Mouse (Mus musculus): Measurements from ENCODE around the gene 4933427D14Rik. TPM values are rescaled to one million over a fixed set of nuclear protein-coding genes. Genes with fewer than 3 reads are reported as not detected.
"Not testable (repeated sequence)": the region's sequence is repeated elsewhere in the genome, so short reads cannot be mapped to it uniquely, and the experiment has no call there.

Gene 4933427D14Rik
- polyA plus RNA-seq, 2 experiments from 2014 or later: 18.5 to 19.6 TPM

- ATAC-seq: peak; percentile 78
Observed at GRCm38 (mm10) chr11:72196506-72196905, 10.8 kb downstream of the 4933427D14Rik start.

- no peak for ATAC-seq
Observed at GRCm38 (mm10) chr11:72194259-72194658, 13.0 kb downstream of the 4933427D14Rik start.

GRCm38 (mm10) chr11:72190857-72191256 is 16.4 kb downstream of the 4933427D14Rik start:
- no peak for ATAC-seq

GRCm38 (mm10) chr11:72184252-72184651 is 23.0 kb downstream of the 4933427D14Rik start:
- ATAC-seq: no peak

- ATAC-seq: no peak
Observed at GRCm38 (mm10) chr11:72181136-72181535, 26.1 kb downstream of the 4933427D14Rik start.

GRCm38 (mm10) chr11:72180556-72180955 is 26.7 kb downstream of the 4933427D14Rik start:
- ATAC-seq: no peak

- no peak for ATAC-seq
Observed at GRCm38 (mm10) chr11:72176553-72176952, 30.7 kb downstream of the 4933427D14Rik start.

- ATAC-seq: no peak
Observed at GRCm38 (mm10) chr11:72175966-72176365, 31.3 kb downstream of the 4933427D14Rik start.

GRCm38 (mm10) chr11:72174721-72175120 is 32.5 kb downstream of the 4933427D14Rik start:
- ATAC-seq: no peak

GRCm38 (mm10) chr11:72173506-72173905 is 33.8 kb downstream of the 4933427D14Rik start:
- ATAC-seq: no peak

GRCm38 (mm10) chr11:72171906-72172305 is 35.4 kb downstream of the 4933427D14Rik start:
- not testable (repeated sequence) for ATAC-seq

- no peak for ATAC-seq
Observed at GRCm38 (mm10) chr11:72169871-72170270, 37.4 kb downstream of the 4933427D14Rik start.

- no peak for ATAC-seq
Observed at GRCm38 (mm10) chr11:72163198-72163597, 44.1 kb downstream of the 4933427D14Rik start.

- ATAC-seq: no peak
Observed at GRCm38 (mm10) chr11:72156624-72157023, 50.6 kb downstream of the 4933427D14Rik start.

GRCm38 (mm10) chr11:72155981-72156428 is 51.3 kb downstream of the 4933427D14Rik start:
- ATAC-seq: no peak

- no peak for ATAC-seq
Observed at GRCm38 (mm10) chr11:72155186-72155980, 51.9 kb downstream of the 4933427D14Rik start.

GRCm38 (mm10) chr11:72153122-72153862 is 54.0 kb downstream of the 4933427D14Rik start:
- ATAC-seq: no peak

GRCm38 (mm10) chr11:72151120-72151519 is 56.1 kb downstream of the 4933427D14Rik start:
- no peak for ATAC-seq

GRCm38 (mm10) chr11:72147910-72148309 is 59.3 kb downstream of the 4933427D14Rik start:
- no peak for ATAC-seq

- no peak for ATAC-seq
Observed at GRCm38 (mm10) chr11:72145877-72146248, 61.4 kb downstream of the 4933427D14Rik start.

- ATAC-seq: no peak
Observed at GRCm38 (mm10) chr11:72145182-72145876, 61.9 kb downstream of the 4933427D14Rik start.

- ATAC-seq: no peak
Observed at GRCm38 (mm10) chr11:72142889-72143288, 64.4 kb downstream of the 4933427D14Rik start.

- ATAC-seq: no peak
Observed at GRCm38 (mm10) chr11:72140198-72140597, 67.1 kb downstream of the 4933427D14Rik start.

Measured in activated CD4-positive, CD25-positive, alpha-beta regulatory T cell, adult 4 months (primary cell).